Comparison of ENCODE assay signal across 8 mouse cellular contexts in the genomic region with DNA sequence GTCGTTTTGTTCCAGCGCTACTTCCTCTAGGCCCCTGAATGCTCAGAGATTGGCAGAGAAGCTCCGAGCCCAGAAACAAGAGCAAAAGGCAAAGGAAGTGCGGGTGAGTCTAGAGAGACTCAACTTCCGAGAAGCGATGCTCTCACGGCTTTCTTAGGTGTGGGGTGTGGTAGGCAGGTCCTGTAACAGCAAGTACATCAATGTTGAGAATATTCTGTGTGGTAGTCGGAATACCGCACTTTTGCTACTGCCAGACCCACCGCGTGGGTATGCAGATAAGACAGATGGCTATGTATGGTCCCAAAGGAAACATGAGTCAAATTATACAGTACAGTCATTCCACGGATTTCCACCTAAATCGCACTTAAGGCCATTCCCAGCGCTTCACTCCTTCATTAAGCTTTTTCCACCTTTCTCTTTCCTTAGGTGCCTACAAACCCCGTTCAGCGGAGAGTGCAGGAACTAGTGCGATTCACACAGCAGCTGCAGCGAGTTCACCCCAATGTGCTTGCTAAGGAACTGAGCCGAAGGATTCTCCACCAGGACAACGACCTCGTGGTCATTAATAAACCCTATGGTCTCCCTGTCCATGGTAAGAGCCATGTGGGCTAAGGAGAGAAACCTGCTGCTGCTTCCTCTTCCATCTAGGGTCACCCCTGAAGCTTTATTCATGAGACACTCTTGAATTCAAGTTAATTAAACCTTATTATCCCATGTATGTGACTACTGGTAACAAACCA. TPM values are rescaled to one million over a fixed set of nuclear protein-coding genes. Genes with fewer than 3 reads are reported as not detected.
DNase-seq lines count a peak whose midpoint lies in the region; ATAC-seq and TF ChIP-seq lines count a peak whose summit lies in the region.

No protein-coding gene starts in this region.

- H3K27me3 ChIP-seq in kidney, embryonic 14.5 days (ENCODE audit: control insufficient read depth, insufficient read depth, low read length) = no peaks in the 10 kb centered on the region
- no peaks in the 10 kb centered on the region for H3K27me3 ChIP-seq in forebrain, embryonic 10.5 days (ENCODE audit: poor library complexity, severe bottlenecking)
- no peaks in the 10 kb centered on the region for H3K27me3 ChIP-seq in limb, embryonic 13.5 days

- H3K4me2 ChIP-seq in kidney, embryonic 14.5 days (replicated peaks; ENCODE audit: low read depth, low read length) = peak overlapping the region; percentile 59
- H3K4me2 ChIP-seq in limb, embryonic 13.5 days (replicated peaks) = peak overlapping the region; percentile 67

- WGBS in kidney, embryonic 14.5 days = 1% methylated on average over 21 of the region's 21 CpGs
- WGBS in forebrain, embryonic 10.5 days = 3% methylated on average over 21 of the region's 21 CpGs
- WGBS in limb, embryonic 13.5 days = 2% methylated on average over 21 of the region's 21 CpGs
- 2% methylated on average over 21 of the region's 21 CpGs for WGBS in olfactory bulb, adult 2 months

- peak overlapping the region; percentile 53 for H3K9ac ChIP-seq in kidney, embryonic 14.5 days (ENCODE audit: low read depth, low read length)
- peak overlapping the region; percentile 80 for H3K9ac ChIP-seq in limb, embryonic 13.5 days

- DNase-seq in kidney, adult 9 months = no peak
- peak; percentile 33 for DNase-seq in MEL-GATA-1-ER (ENCODE audit: extremely low read depth, low read depth)
- DNase-seq in forebrain, embryonic 10.5 days (ENCODE audit: extremely low spot score, low spot score) = no peak
- no peak for DNase-seq in right cerebral cortex, postnatal 36 days (ENCODE audit: low spot score in 2 of 2)

- peak; percentile 48 for ATAC-seq in kidney, embryonic 14.5 days (ENCODE audit: low FRiP score, low TSS enrichment)
- ATAC-seq in limb, embryonic 13.5 days (ENCODE audit: low FRiP score, low read depth) = peak; percentile 64
- ATAC-seq in cerebellum, adult (ENCODE audit: insufficient number of reproducible peaks, low FRiP score, low TSS enrichment) = no peak

- TF ChIP-seq POLR2A in olfactory bulb, adult 2 months (IDR thresholded peaks at IDR 0.05; ENCODE audit: insufficient read depth, low read depth, low read length) = no peak

- H3K4me3 ChIP-seq in kidney, embryonic 14.5 days (ENCODE audit: low read length) = peak overlapping the region; percentile 52
- peak overlapping the region; percentile 84 for H3K4me3 ChIP-seq in forebrain, embryonic 10.5 days
- H3K4me3 ChIP-seq in limb, embryonic 13.5 days = peak overlapping the region; percentile 76
- peak overlapping the region; percentile 66 for H3K4me3 ChIP-seq in olfactory bulb, adult 2 months (ENCODE audit: insufficient read depth, low read depth, low read length)

- no peak for TF ChIP-seq CTCF in olfactory bulb, adult 2 months (IDR thresholded peaks at IDR 0.05; ENCODE audit: insufficient read depth, low read depth, low read length)

- H3K4me1 ChIP-seq in kidney, embryonic 14.5 days (ENCODE audit: control insufficient read depth, insufficient read depth, low read length) = peaks cover 15% of the 10 kb centered on the region
- peaks cover 21% of the 10 kb centered on the region for H3K4me1 ChIP-seq in forebrain, embryonic 10.5 days
- peaks cover 19% of the 10 kb centered on the region for H3K4me1 ChIP-seq in limb, embryonic 13.5 days
- peaks cover 2% of the 10 kb centered on the region; the same call in 1 of the 2 replicates for H3K4me1 ChIP-seq in olfactory bulb, adult 2 months (ENCODE audit: control insufficient read depth, insufficient read depth, low read length)

- no peak overlapping the region for H3K27ac ChIP-seq in kidney, embryonic 14.5 days (ENCODE audit: low read depth, low read length)
- peak overlapping the region; percentile 90 for H3K27ac ChIP-seq in forebrain, embryonic 10.5 days
- peak overlapping the region; percentile 39; the same call in 1 of the 2 replicates for H3K27ac ChIP-seq in limb, embryonic 13.5 days
- H3K27ac ChIP-seq in olfactory bulb, adult 2 months (ENCODE audit: insufficient read depth, low read depth, low read length) = peak overlapping the region; percentile 58; the same call in 1 of the 2 replicates

- peaks cover 22% of the 10 kb centered on the region for H3K36me3 ChIP-seq in kidney, embryonic 14.5 days (ENCODE audit: control insufficient read depth, insufficient read depth, low read length)
- peaks cover 37% of the 10 kb centered on the region for H3K36me3 ChIP-seq in forebrain, embryonic 10.5 days (replicated peaks)
- H3K36me3 ChIP-seq in limb, embryonic 13.5 days = peaks cover 32% of the 10 kb centered on the region

- H3K9me3 ChIP-seq in kidney, embryonic 14.5 days (ENCODE audit: control insufficient read depth, low read length) = no peaks in the 10 kb centered on the region
- H3K9me3 ChIP-seq in forebrain, embryonic 10.5 days = no peaks in the 10 kb centered on the region
- no peaks in the 10 kb centered on the region for H3K9me3 ChIP-seq in limb, embryonic 13.5 days

RNA-seq across cellular contexts. Expression of a gene that starts 0.5 kb away (rescaled TPM):
- polyA plus RNA-seq in kidney, embryonic 14.5 days (2014; fragmentation: Nextera tagmentation; extraction: Ambion mirVana) = 31.4 and 33.7 TPM in 2 replicates
- polyA plus RNA-seq in forebrain, embryonic 10.5 days (2016; fragmentation: Nextera tagmentation; extraction: Ambion mirVana) = 33.3 TPM in 2 replicates
- 29.6 and 31.9 TPM in 2 replicates for polyA plus RNA-seq in limb, embryonic 13.5 days (2015; fragmentation: Nextera tagmentation; extraction: Ambion mirVana)
- not detected in 2 replicates for polyA plus RNA-seq in olfactory bulb, adult 2 months (2012; ENCODE audit: insufficient read depth, insufficient read length, low replicate concordance, missing spikeins)

RNA-seq across cellular contexts. Expression of a gene that starts 0.5 kb away (rescaled TPM):
- polyA plus RNA-seq in kidney, embryonic 14.5 days (2014; fragmentation: Nextera tagmentation; extraction: Ambion mirVana) = 38.5 and 38.8 TPM in 2 replicates
- 64.9 and 70.2 TPM in 2 replicates for polyA plus RNA-seq in forebrain, embryonic 10.5 days (2016; fragmentation: Nextera tagmentation; extraction: Ambion mirVana)
- polyA plus RNA-seq in limb, embryonic 13.5 days (2015; fragmentation: Nextera tagmentation; extraction: Ambion mirVana) = 54.2 and 58.2 TPM in 2 replicates
- polyA plus RNA-seq in olfactory bulb, adult 2 months (2012; ENCODE audit: insufficient read depth, insufficient read length, low replicate concordance, missing spikeins) = not detected in 2 replicates

RNA-seq across cellular contexts. Expression of a gene that starts 57.3 kb away (rescaled TPM):
- polyA plus RNA-seq in kidney, embryonic 14.5 days (2014; fragmentation: Nextera tagmentation; extraction: Ambion mirVana) = 32.5 and 41.7 TPM in 2 replicates
- 55.3 and 55.6 TPM in 2 replicates for polyA plus RNA-seq in forebrain, embryonic 10.5 days (2016; fragmentation: Nextera tagmentation; extraction: Ambion mirVana)
- 44.3 and 44.7 TPM in 2 replicates for polyA plus RNA-seq in limb, embryonic 13.5 days (2015; fragmentation: Nextera tagmentation; extraction: Ambion mirVana)
- polyA plus RNA-seq in olfactory bulb, adult 2 months (2012; ENCODE audit: insufficient read depth, insufficient read length, low replicate concordance, missing spikeins) = not detected in 2 replicates

Comparison
In these comparisons a context has a peak if more than half of its experiments do, and no peak if none do; other contexts are left out.
1. RNA of a gene that starts 0.5 kb away (polyA plus RNA-seq): 64.9 to 70.2 TPM in forebrain, embryonic 10.5 days, 54.2 to 58.2 TPM in limb, embryonic 13.5 days and 38.5 to 38.8 TPM in kidney, embryonic 14.5 days; not detected in olfactory bulb, adult 2 months; every median in the first group is over 10 times any median in the second.
2. Peak in every context shown above with its lines, with median percentiles within 50 percentile points of each other: H3K4me3 ChIP-seq.